Mouse (Mus musculus) embryo, embryonic 11 days (tissue): Measurements from ENCODE around the gene Cdkn1a.
A peak's percentile ranks its signal among the peaks of the same experiment; 100 is the strongest.
"Not testable (repeated sequence)": the region's sequence is repeated elsewhere in the genome, so short reads cannot be mapped to it uniquely, and the experiment has no call there.

Experiments used
- DNase-seq: peaks from one replicate; pipeline ENCODE4 v3.0.0-alpha.2; 2015

The Cdkn1a gene

GRCm38 (mm10) chr17:29090776-29091175 is at the start of gene Cdkn1a:
Cdkn1a (plus strand) TSS chr17:29090976.
- DNase-seq: no peak

- DNase-seq: not testable (repeated sequence)
Observed at GRCm38 (mm10) chr17:29041632-29042031, 49.1 kb upstream of the Cdkn1a start.

GRCm38 (mm10) chr17:29042569-29042968 is 48.2 kb upstream of the Cdkn1a start:
- DNase-seq: no peak

GRCm38 (mm10) chr17:29043583-29043982 is 47.2 kb upstream of the Cdkn1a start:
- DNase-seq: no peak

- no peak for DNase-seq
Observed at GRCm38 (mm10) chr17:29044146-29044924, 46.4 kb upstream of the Cdkn1a start.

GRCm38 (mm10) chr17:29044925-29045319 is 45.9 kb upstream of the Cdkn1a start:
- DNase-seq: peak; percentile 62

- DNase-seq: no peak
Observed at GRCm38 (mm10) chr17:29045741-29046530, 44.8 kb upstream of the Cdkn1a start.

- no peak for DNase-seq
Observed at GRCm38 (mm10) chr17:29046863-29047262, 43.9 kb upstream of the Cdkn1a start.

- DNase-seq: no peak
Observed at GRCm38 (mm10) chr17:29047697-29048514, 42.9 kb upstream of the Cdkn1a start.

GRCm38 (mm10) chr17:29048748-29049507 is 41.8 kb upstream of the Cdkn1a start:
- DNase-seq: peak; percentile 81

GRCm38 (mm10) chr17:29049508-29049889 is 41.3 kb upstream of the Cdkn1a start:
- no peak for DNase-seq

GRCm38 (mm10) chr17:29049923-29050322 is 40.9 kb upstream of the Cdkn1a start:
- no peak for DNase-seq

GRCm38 (mm10) chr17:29050791-29051190 is 40.0 kb upstream of the Cdkn1a start:
- no peak for DNase-seq

- no peak for DNase-seq
Observed at GRCm38 (mm10) chr17:29053067-29053466, 37.7 kb upstream of the Cdkn1a start.

- no peak for DNase-seq
Observed at GRCm38 (mm10) chr17:29053841-29054240, 36.9 kb upstream of the Cdkn1a start.

GRCm38 (mm10) chr17:29054429-29054828 is 36.3 kb upstream of the Cdkn1a start:
- DNase-seq: no peak

GRCm38 (mm10) chr17:29055586-29055985 is 35.2 kb upstream of the Cdkn1a start:
- DNase-seq: no peak

- no peak for DNase-seq
Observed at GRCm38 (mm10) chr17:29056207-29056606, 34.6 kb upstream of the Cdkn1a start.

GRCm38 (mm10) chr17:29056699-29057151 is 34.1 kb upstream of the Cdkn1a start:
- peak; percentile 56 for DNase-seq

GRCm38 (mm10) chr17:29057361-29057890 is 33.4 kb upstream of the Cdkn1a start:
- no peak for DNase-seq

- DNase-seq: no peak
Observed at GRCm38 (mm10) chr17:29057961-29058360, 32.8 kb upstream of the Cdkn1a start.

GRCm38 (mm10) chr17:29058487-29058886 is 32.3 kb upstream of the Cdkn1a start:
- no peak for DNase-seq
